Mouse (Mus musculus) cerebellum, adult 2 months (tissue): ENCODE measurements around the gene Slc22a6. TPM values are rescaled to one million over a fixed set of nuclear protein-coding genes. Genes with fewer than 3 reads are reported as not detected.

ENCODE experiments used
- DNase-seq, 2 experiments: peaks; one replicate each; pipeline ENCODE4 v3.0.0; 2021
- H3K27ac ChIP-seq: fragments of 200-500 bp; 2 replicates; pipeline ENCODE4 v1.5.1; 2012; ENCODE audit warnings: low read length, control low read depth, inconsistent platforms; ENCODE audit not compliant: insufficient read depth
- H3K27me3 ChIP-seq: fragments of 200-500 bp; 2 replicates; pipeline ENCODE4 v1.6.1; 2012; ENCODE audit warnings: inconsistent platforms, mild to moderate bottlenecking, low read length, moderate library complexity; ENCODE audit not compliant: control insufficient read depth, insufficient read depth
- H3K4me1 ChIP-seq: fragments of 200-500 bp; 2 replicates; pipeline ENCODE4 v1.6.1; 2011; ENCODE audit warnings: low read length; ENCODE audit not compliant: control insufficient read depth, insufficient read depth
- H3K4me3 ChIP-seq: fragments of 200-500 bp; replicated peaks from 2 replicates; pipeline ENCODE3; 2011; ENCODE audit warnings: mild to moderate bottlenecking, low read depth, low read length, control low read depth; ENCODE audit not compliant: insufficient read depth
- CTCF ChIP-seq: fragments of 200-500 bp; IDR thresholded peaks from 2 replicates; pipeline ENCODE4 v1.5.1; 2011; ENCODE audit warnings: low read depth, mild to moderate bottlenecking, control low read depth, low read length, moderate library complexity, borderline replicate concordance; ENCODE audit not compliant: insufficient read depth
- POLR2A ChIP-seq: fragments of 200-500 bp; IDR thresholded peaks from 2 replicates; pipeline ENCODE4 v1.6.1; 2011; ENCODE audit warnings: low read length, control low read depth, borderline replicate concordance; ENCODE audit not compliant: insufficient read depth
- WGBS: fragments of 180-500 bp; shearing (Covaris S2); methylation state at CpG from one replicate; pipeline ENCODE4 v1.1.7; 2018; 5-methylcytosine and 5-hydroxymethylcytosine counted together
- polyA plus RNA-seq: library from polyadenylated mRNA; depleted of rRNA; stranded (reverse); fragments of >200 nt; gene quantifications from 2 replicates; pipeline ENCODE4 v1.2.3, GENCODE M21; 2012; rRNA removed

Slc22a6 gene
- polyA plus RNA-seq, 1 experiment: 2.5 TPM

DNA sequence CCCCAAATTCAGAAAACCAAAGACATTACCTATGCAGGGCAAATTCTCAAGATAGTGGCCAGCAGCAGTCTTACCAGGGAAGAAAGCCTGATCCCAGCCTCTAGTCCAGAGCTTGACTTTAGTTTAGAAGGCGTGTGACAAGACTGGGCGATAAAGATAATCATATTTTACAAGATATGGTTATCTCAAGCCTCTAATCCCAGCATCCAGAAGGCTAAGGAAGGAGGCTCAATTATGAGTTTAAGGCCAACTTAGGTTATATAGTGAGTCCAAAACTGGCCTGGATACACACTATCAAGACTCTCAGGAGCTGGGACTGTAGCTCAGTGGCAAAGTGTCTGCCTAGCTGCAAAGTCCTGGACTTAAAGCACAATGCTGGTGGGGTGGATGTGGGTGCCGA, 55.0 kb downstream of the Slc22a6 start:
- Histone ChIP-seq H3K27ac (no peak overlapping the region), H3K4me3 (no peak overlapping the region)
- WGBS: 96% methylated on average over 3 of the region's 3 CpGs

GRCm38 (mm10) chr19:8673336-8674063, 55.7 kb downstream of the Slc22a6 start:
- TF ChIP-seq CTCF (no peak), POLR2A (no peak)
- no peaks in the 10 kb centered on the region for H3K27me3 ChIP-seq
- no peak overlapping the region for H3K27ac ChIP-seq
- DNase-seq: no peak
- WGBS: 70% methylated on average over 9 of the region's 9 CpGs
- H3K4me3 ChIP-seq: no peak overlapping the region
- H3K4me1 ChIP-seq: no peaks in the 10 kb centered on the region; the same call in 1 of the 2 replicates

More for the DNA sequence above, 55.0 kb downstream of the Slc22a6 start:
- Histone ChIP-seq H3K27me3 (no peaks in the 10 kb centered on the region), H3K4me1 (no peaks in the 10 kb centered on the region)
- TF ChIP-seq POLR2A (no peak), CTCF (no peak)
- no peak for DNase-seq

Other genes with a start within 250 kb of the Slc22a6 start
- not detected in 2 replicates for gene Slc22a30, start 212.9 kb upstream of the Slc22a6 start, polyA plus RNA-seq
- 18.2 and 19.1 TPM in 2 replicates for gene Slc22a8, start 26.8 kb upstream of the Slc22a6 start, polyA plus RNA-seq
- 0.63 and 0.88 TPM in 2 replicates for gene Chrm1, start 45.8 kb downstream of the Slc22a6 start, polyA plus RNA-seq
- 214 and 221 TPM in 2 replicates for gene Slc3a2, start 105.3 kb downstream of the Slc22a6 start, polyA plus RNA-seq
- 55.5 and 57.6 TPM in 2 replicates for gene Wdr74, start 117.8 kb downstream of the Slc22a6 start, polyA plus RNA-seq
- 0.33 and 0.65 TPM in 2 replicates for gene 1700092M07Rik, start 122.7 kb downstream of the Slc22a6 start, polyA plus RNA-seq
- 116 and 119 TPM in 2 replicates for gene Stx5a, start 123.4 kb downstream of the Slc22a6 start, polyA plus RNA-seq
- 134 and 135 TPM in 2 replicates for gene Nxf1, start 139.0 kb downstream of the Slc22a6 start, polyA plus RNA-seq
- 169 and 170 TPM in 2 replicates for gene Tmem223, start 153.0 kb downstream of the Slc22a6 start, polyA plus RNA-seq
- 15.9 and 20.2 TPM in 2 replicates for gene Tmem179b, start 156.4 kb downstream of the Slc22a6 start, polyA plus RNA-seq
- 14.1 and 15.6 TPM in 2 replicates for gene Taf6l, start 168.4 kb downstream of the Slc22a6 start, polyA plus RNA-seq
- gene Polr2g, start 180.5 kb downstream of the Slc22a6 start, polyA plus RNA-seq: 155 and 157 TPM in 2 replicates
- 3.7 and 3.8 TPM in 2 replicates for gene Zbtb3, start 184.5 kb downstream of the Slc22a6 start, polyA plus RNA-seq
- gene Ttc9c, start 201.3 kb downstream of the Slc22a6 start, polyA plus RNA-seq: 34.4 and 36.0 TPM in 2 replicates
- 97.7 and 101 TPM in 2 replicates for gene Hnrnpul2, start 202.0 kb downstream of the Slc22a6 start, polyA plus RNA-seq
- not detected in 2 replicates for gene AC129217.1, start 211.7 kb downstream of the Slc22a6 start, polyA plus RNA-seq
- gene Bscl2, start 219.4 kb downstream of the Slc22a6 start, polyA plus RNA-seq: 148 and 155 TPM in 2 replicates
- 218 and 236 TPM in 2 replicates for gene Gng3, start 221.2 kb downstream of the Slc22a6 start, polyA plus RNA-seq
- gene Lrrn4cl, start 232.7 kb downstream of the Slc22a6 start, polyA plus RNA-seq: 0.78 and 0.85 TPM in 2 replicates